Mouse (Mus musculus) CH12.LX (cell line): ENCODE data around the gene Dnah1. TPM values are rescaled to one million over a fixed set of nuclear protein-coding genes. Genes with fewer than 3 reads are reported as not detected.

ENCODE experiments used
- DNase-seq: peaks from one replicate; pipeline ENCODE4 v3.0.0-alpha.2; 2013; ENCODE audit errors: extremely low read depth
- H3K27ac ChIP-seq: 2 replicates; pipeline ENCODE4 v1.5.1; 2012; ENCODE audit warnings: low read depth, mild to moderate bottlenecking, control low read depth, moderate library complexity; ENCODE audit not compliant: insufficient read depth
- H3K27me3 ChIP-seq: replicated peaks from 2 replicates; pipeline ENCODE3; 2012; ENCODE audit warnings: inconsistent platforms
- H3K36me3 ChIP-seq, 2 experiments: replicated peaks in 1 of 2; 2 replicates each; pipeline versions ENCODE3 to v1.6.1; 2012; ENCODE audit warnings: inconsistent platforms in 1 of 2, low read length in 1 of 2, mild to moderate bottlenecking in 1 of 2, mixed read lengths in 1 of 2, moderate library complexity in 1 of 2; ENCODE audit not compliant: control insufficient read depth in 1 of 2, insufficient read depth in 1 of 2
- H3K4me1 ChIP-seq, 2 experiments: 2 replicates each; pipeline ENCODE4 v1.6.1; 2012; ENCODE audit warnings: inconsistent platforms in 1 of 2, moderate library complexity in 1 of 2; ENCODE audit not compliant: insufficient read depth in 2 of 2, control insufficient read depth in 1 of 2
- H3K4me2 ChIP-seq: 2 replicates; pipeline ENCODE4 v1.6.1; 2012; ENCODE audit warnings: low read depth, mild to moderate bottlenecking, control low read depth; ENCODE audit not compliant: poor library complexity, insufficient read depth, severe bottlenecking
- H3K4me3 ChIP-seq, 3 experiments: fragments of 150-350 bp in 1 of 3; sonication (generic) in 1 of 3; replicated peaks in 1 of 3; 2 replicates each; pipeline versions ENCODE3 to v1.5.1; 2011 to 2012; ENCODE audit warnings: low read depth in 2 of 3, low read length in 2 of 3, mild to moderate bottlenecking in 2 of 3, moderate library complexity in 2 of 3, control low read depth in 1 of 3, improper control_type of control experiment in 1 of 3, inconsistent platforms in 1 of 3, mixed read lengths in 1 of 3; ENCODE audit not compliant: poor library complexity in 1 of 3
- H3K79me2 ChIP-seq: replicated peaks from 2 replicates; pipeline ENCODE4 v1.6.1; 2012; ENCODE audit warnings: mild to moderate bottlenecking, moderate library complexity; ENCODE audit not compliant: control insufficient read depth, poor library complexity, insufficient read depth, severe bottlenecking; ENCODE audit errors: extremely low read depth
- H3K9ac ChIP-seq: 2 replicates; pipeline ENCODE4 v1.6.1; 2012; ENCODE audit warnings: low read depth, mild to moderate bottlenecking, control low read depth, moderate library complexity; ENCODE audit not compliant: insufficient read depth
- H3K9me3 ChIP-seq: replicated peaks from 2 replicates; pipeline ENCODE3; 2012; ENCODE audit warnings: low read length, inconsistent platforms, mixed read lengths
- BHLHE40 ChIP-seq: IDR thresholded peaks from 2 replicates; pipeline ENCODE4 v1.6.1; 2011; ENCODE audit warnings: mild to moderate bottlenecking, low read depth, low read length, improper control_type of control experiment
- CHD2 ChIP-seq: IDR thresholded peaks from 2 replicates; pipeline ENCODE4 v1.6.1; 2011; ENCODE audit warnings: low read length, improper control_type of control experiment
- ELF1 ChIP-seq: IDR thresholded peaks from 2 replicates; pipeline ENCODE4 v1.6.1; 2014; ENCODE audit warnings: low read depth, mild to moderate bottlenecking, inconsistent platforms, low read length, improper control_type of control experiment
- ETS1 ChIP-seq: conservative IDR thresholded peaks from 2 replicates; pipeline ENCODE4 v1.6.1; 2012; ENCODE audit warnings: low read depth, mild to moderate bottlenecking, inconsistent platforms, low read length, improper control_type of control experiment, moderate library complexity
- HCFC1 ChIP-seq: IDR thresholded peaks from 2 replicates; pipeline ENCODE4 v1.6.1; 2012; ENCODE audit warnings: low read depth, mild to moderate bottlenecking, inconsistent platforms, low read length, improper control_type of control experiment
- IRF4 ChIP-seq: IDR thresholded peaks from 2 replicates; pipeline ENCODE4 v1.6.1; 2014; ENCODE audit warnings: low read depth, mild to moderate bottlenecking, inconsistent platforms, low read length, improper control_type of control experiment
- JUN ChIP-seq: IDR thresholded peaks from 2 replicates; pipeline ENCODE4 v1.6.1; 2011; ENCODE audit warnings: low read depth, mild to moderate bottlenecking, low read length, improper control_type of control experiment, moderate library complexity; ENCODE audit not compliant: insufficient read depth
- KAT2A ChIP-seq: IDR thresholded peaks from 2 replicates; pipeline ENCODE4 v1.6.1; 2012; ENCODE audit warnings: low read length, improper control_type of control experiment, inconsistent platforms; ENCODE audit not compliant: insufficient replicate concordance
- MAX ChIP-seq: IDR thresholded peaks from 2 replicates; pipeline ENCODE4 v1.6.1; 2011; ENCODE audit warnings: low read length, improper control_type of control experiment
- MAZ ChIP-seq: IDR thresholded peaks from 2 replicates; pipeline ENCODE4 v1.6.1; 2012; ENCODE audit warnings: low read depth, mild to moderate bottlenecking, inconsistent platforms, low read length, improper control_type of control experiment, moderate library complexity
- MEF2A ChIP-seq: IDR thresholded peaks from 2 replicates; pipeline ENCODE4 v1.6.1; 2014; ENCODE audit warnings: low read depth, mild to moderate bottlenecking, inconsistent platforms, low read length, improper control_type of control experiment, borderline replicate concordance
- MXI1 ChIP-seq: IDR thresholded peaks from 2 replicates; pipeline ENCODE4 v1.6.1; 2011; ENCODE audit warnings: mild to moderate bottlenecking, low read depth, low read length, improper control_type of control experiment
- MYC ChIP-seq: IDR thresholded peaks from 2 replicates; pipeline ENCODE4 v1.6.1; 2011; ENCODE audit warnings: low read depth, mild to moderate bottlenecking, improper control_type of control experiment, low read length
- NELFE ChIP-seq: IDR thresholded peaks from 2 replicates; pipeline ENCODE4 v1.6.1; 2011; ENCODE audit warnings: low read depth, low read length, improper control_type of control experiment
- NRF1 ChIP-seq: IDR thresholded peaks from 2 replicates; pipeline ENCODE4 v1.6.1; 2014; ENCODE audit warnings: low read depth, mild to moderate bottlenecking, inconsistent platforms, low read length, improper control_type of control experiment, moderate library complexity
- POLR2A ChIP-seq: IDR thresholded peaks from 2 replicates; pipeline ENCODE4 v1.6.1; 2011; ENCODE audit warnings: low read depth, mild to moderate bottlenecking, improper control_type of control experiment, low read length
- RAD21 ChIP-seq: IDR thresholded peaks from 2 replicates; pipeline ENCODE4 v1.6.1; 2011; ENCODE audit warnings: low read depth, mild to moderate bottlenecking, low read length, improper control_type of control experiment, moderate library complexity
- SIN3A ChIP-seq: IDR thresholded peaks from 2 replicates; pipeline ENCODE4 v1.6.1; 2012; ENCODE audit warnings: low read length, improper control_type of control experiment, inconsistent platforms
- TCF12 ChIP-seq: IDR thresholded peaks from 2 replicates; pipeline ENCODE4 v1.6.1; 2014; ENCODE audit warnings: low read depth, mild to moderate bottlenecking, inconsistent platforms, low read length, improper control_type of control experiment
- USF1 ChIP-seq: IDR thresholded peaks from 2 replicates; pipeline ENCODE4 v1.6.1; 2014; ENCODE audit warnings: low read depth, mild to moderate bottlenecking, inconsistent platforms, low read length, improper control_type of control experiment
- ZC3H11A ChIP-seq: IDR thresholded peaks from 2 replicates; pipeline ENCODE4 v1.6.1; 2012; ENCODE audit warnings: low read depth, mild to moderate bottlenecking, inconsistent platforms, low read length, improper control_type of control experiment
- ZMIZ1 ChIP-seq: IDR thresholded peaks from 2 replicates; pipeline ENCODE4 v1.6.1; 2012; ENCODE audit warnings: low read depth, mild to moderate bottlenecking, inconsistent platforms, low read length, improper control_type of control experiment
- ZNF384 ChIP-seq: IDR thresholded peaks from 2 replicates; pipeline ENCODE4 v1.6.1; 2012; ENCODE audit warnings: low read depth, low read length, improper control_type of control experiment, inconsistent platforms
- dilution Hi-C: fragments of 300-500 bp; cut with MboI; formaldehyde crosslinking; loops from 2 replicates; pipeline ENCODE4 v1.14.3; 2020; ENCODE audit warnings: low sequenced_read_pairs; ENCODE audit not compliant: extremely low pct_unique_long_range_greater_than_20kb, extremely low pct_ligation_motif_present
- in situ Hi-C: fragments of 300-500 bp; cut with MboI; formaldehyde crosslinking; loops from 3 replicates; pipeline ENCODE4 v1.14.3; 2019; ENCODE audit warnings: low sequenced_read_pairs, low pct_ligation_motif_present, low pct_unique_long_range_greater_than_20kb, mixed read lengths
- polyA plus RNA-seq: library from polyadenylated mRNA; unstranded; fragments of >175 nt; gene quantifications from 2 replicates; pipeline ENCODE4 v1.2.1, GENCODE M21; 2012; ENCODE audit warnings: low read depth; ENCODE audit not compliant: insufficient read length
- total RNA-seq, 2 experiments: library from RNA; depleted of rRNA; stranded (reverse); fragments of 300-350 nt in 1 of 2; fragments of >200 nt in 1 of 2; gene quantifications; 2 replicates each; pipeline ENCODE4 v1.2.3; 2012 to 2014

The Dnah1 gene
- total and polyA plus RNA-seq, 3 experiments, result 0.04 to 0.08 (median 0.06) TPM

- Histone ChIP-seq H3K27me3 (no peaks in the 10 kb centered on the region), H3K9ac (peak within 1 kb of the TSS; percentile 91), H3K4me1 (peaks cover 3 to 23% of the 10 kb centered on the region in 2 experiments), H3K36me3 (peaks cover 31 to 48% of the 10 kb centered on the region in 2 experiments), H3K9me3 (no peaks in the 10 kb centered on the region), H3K4me3 (peak within 1 kb of the TSS; percentile 88 to 100 (median 99)), H3K79me2 (peaks cover 17% of the 10 kb centered on the region), H3K27ac (peak within 1 kb of the TSS; percentile 96), H3K4me2 (peak within 1 kb of the TSS; percentile 85)
- DNase-seq, result peak; percentile 89
- dilution Hi-C loops (no loop called here), in situ Hi-C loops (loop anchor here (5.0 kb wide), 1 partner anchor 34 kb away; the partner anchor contains the start of genes Nisch and Sema3g)
- TF ChIP-seq ETS1 (peak; percentile 54), MAZ (peak; percentile 94), BHLHE40 (peak; percentile 97), HCFC1 (peak; percentile 90), NELFE (peak; percentile 72), KAT2A (peak; percentile 88; the same call in 1 of the 2 replicates), POLR2A (peak; percentile 87), JUN (no peak), USF1 (peak; percentile 35), ZMIZ1 (peak; percentile 86; the same call in 1 of the 2 replicates), MAX (peak; percentile 91), ZNF384 (no peak), NRF1 (peak; percentile 57), IRF4 (0 out of 2 replicates have a peak, but pooled peaks have one; percentile 41), ZC3H11A (no peak), TCF12 (peak; percentile 84), MYC (peak; percentile 45), CHD2 (peak; percentile 64), ELF1 (peak; percentile 84), MXI1 (peak; percentile 75; the same call in 1 of the 2 replicates), SIN3A (peak; percentile 83), MEF2A (no peak; the same call in 1 of the 2 replicates), RAD21 (no peak)
Measured at GRCm38 (mm10) chr14:31251084-31251604, 72.6 kb downstream of the Dnah1 start, which contains the start of the genes Phf7 and Bap1. TSS of gene Phf7 (minus strand) at chr14:31251317. TSS of gene Bap1 (plus strand) at chr14:31251450.
